Mouse (Mus musculus) kidney, postnatal 25 days (tissue): ENCODE data around the gene Pabpn1.

Experiments used
- DNase-seq, 2 experiments: peaks; one replicate each; pipeline ENCODE4 v3.0.0; 2021; ENCODE audit warnings: mixed read lengths in 2 of 2

The Pabpn1 gene

DNA sequence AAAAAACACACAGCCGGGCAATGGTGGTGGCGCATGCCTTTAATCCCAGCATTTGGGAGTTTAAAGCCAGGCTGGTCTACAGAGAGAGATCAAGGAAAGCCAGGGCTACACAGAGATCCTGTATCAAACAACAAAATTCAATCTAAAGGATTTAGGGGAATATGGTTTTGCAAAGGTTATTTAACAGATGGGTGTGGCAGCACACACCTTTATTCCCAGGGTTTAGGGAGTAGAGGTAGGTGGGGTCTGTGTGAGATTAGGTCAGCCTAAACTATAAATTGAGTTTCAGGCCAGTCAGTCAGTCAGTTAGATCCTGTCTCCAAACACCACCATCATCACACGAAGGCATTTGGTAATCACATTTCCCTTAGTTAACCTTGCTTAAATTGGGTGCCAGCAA lies at the start of gene Pabpn1:
Pabpn1 (plus strand) TSS at position 301 of the 400 bp plus-strand sequence.
- no peak for DNase-seq

DNA sequence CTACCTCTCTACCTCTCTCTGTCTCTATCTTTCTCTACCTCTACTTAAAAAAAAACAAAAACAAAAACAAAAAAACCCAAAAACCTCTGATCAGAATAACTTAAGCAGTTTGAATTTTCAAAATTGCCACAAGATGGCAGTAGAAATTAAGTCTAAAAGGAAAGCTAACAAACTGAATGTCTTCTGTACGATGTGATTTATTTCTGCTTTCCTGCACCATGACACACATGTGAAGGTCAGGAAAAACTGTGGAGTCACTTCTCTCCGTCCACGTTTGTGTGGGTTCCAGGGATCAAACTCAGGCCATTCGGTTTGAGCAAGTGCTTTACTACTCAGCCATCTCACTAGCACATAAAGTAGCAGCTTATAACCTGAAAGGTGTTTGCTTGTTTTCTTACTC lies 48.8 kb upstream of the Pabpn1 start:
- DNase-seq: peak in 1 of 2 experiments; percentile 13

GRCm38 (mm10) chr14:54855726-54856125 lies 36.6 kb upstream of the Pabpn1 start:
- no peak for DNase-seq

- DNase-seq: no peak
Measured at GRCm38 (mm10) chr14:54856703-54857102, 35.6 kb upstream of the Pabpn1 start.

GRCm38 (mm10) chr14:54857891-54858290 lies 34.4 kb upstream of the Pabpn1 start:
- no peak for DNase-seq

GRCm38 (mm10) chr14:54860511-54860910 lies 31.8 kb upstream of the Pabpn1 start:
- DNase-seq: peak; percentile 65 to 86

- peak; percentile 96 to 98 for DNase-seq
Measured at GRCm38 (mm10) chr14:54863501-54864312, 28.6 kb upstream of the Pabpn1 start.

DNA sequence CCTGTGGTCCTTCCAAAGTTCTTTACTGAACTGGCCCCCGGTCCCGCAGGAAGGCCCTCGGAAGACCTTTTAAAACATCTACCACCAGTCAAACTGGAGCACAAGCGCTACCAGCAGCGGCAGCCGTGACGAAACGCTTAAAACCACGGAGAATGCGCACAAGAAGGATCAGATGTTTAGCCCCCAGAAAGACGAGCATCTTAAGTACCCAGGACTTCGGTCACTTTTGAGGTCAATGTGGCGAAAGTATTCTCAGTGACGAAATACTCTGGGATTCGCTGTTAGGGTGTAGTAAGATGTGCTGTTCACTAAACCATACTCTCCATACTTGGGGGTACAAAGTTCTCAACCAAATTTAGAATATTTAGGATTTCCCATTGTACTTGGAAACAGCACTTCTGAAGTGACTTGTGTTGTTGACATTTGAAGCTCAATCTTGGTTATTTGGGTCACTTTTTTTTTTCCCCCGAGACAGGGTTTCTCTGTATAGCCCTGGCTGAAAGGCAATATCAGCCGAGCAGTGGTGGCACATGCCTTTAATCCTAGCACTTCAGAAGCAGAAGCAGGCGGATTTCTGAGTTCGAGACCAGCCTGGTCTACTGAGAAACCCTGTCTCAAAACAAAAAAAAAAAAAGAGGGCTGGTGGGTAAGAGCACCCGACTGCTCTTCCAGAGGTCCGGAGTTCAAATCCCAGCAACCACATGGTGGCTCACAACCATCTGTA lies 27.8 kb upstream of the Pabpn1 start:
- DNase-seq: no peak

GRCm38 (mm10) chr14:54865626-54866025 lies 26.7 kb upstream of the Pabpn1 start:
- DNase-seq: no peak

- DNase-seq: no peak
Measured at GRCm38 (mm10) chr14:54866268-54866667, 26.0 kb upstream of the Pabpn1 start.

DNA sequence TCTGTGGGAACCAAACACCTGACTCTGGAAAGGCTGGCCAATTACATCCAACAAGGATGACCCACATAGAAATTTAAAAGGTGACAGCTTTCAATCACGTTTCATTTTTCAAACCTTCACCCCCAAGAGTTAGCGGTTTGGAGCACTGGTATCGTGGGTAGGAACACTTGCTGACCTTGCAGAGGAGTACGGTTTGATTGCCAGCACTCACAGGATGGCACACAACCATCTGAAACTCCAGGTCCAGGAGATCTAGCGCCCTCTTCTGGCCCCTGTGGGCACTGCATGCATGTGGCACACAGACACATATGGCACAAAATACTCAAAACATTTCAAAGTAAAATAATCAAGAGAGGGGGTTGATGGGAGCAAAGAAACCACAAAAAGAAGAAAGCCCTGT lies 25.4 kb upstream of the Pabpn1 start:
- peak in 1 of 2 experiments; percentile 30 for DNase-seq

DNA sequence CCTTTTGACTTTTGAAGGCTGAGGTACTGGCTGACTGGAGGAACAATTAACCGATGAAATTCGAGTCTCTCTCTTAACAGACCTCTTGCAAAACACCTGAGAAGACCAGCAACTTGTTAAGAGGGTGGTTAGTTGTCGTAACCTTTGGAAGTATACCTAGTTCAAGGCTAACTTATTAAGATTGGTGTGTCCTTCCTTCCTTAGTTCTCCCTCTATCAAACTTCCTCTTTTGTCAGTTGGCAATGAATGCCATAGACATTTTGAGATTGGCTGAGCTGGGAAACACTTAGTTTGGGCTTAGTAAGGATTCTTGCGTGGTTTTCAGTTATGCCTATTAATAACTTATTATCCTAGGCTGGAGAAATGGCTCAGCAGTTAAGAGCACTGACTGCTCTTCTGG lies 24.3 kb upstream of the Pabpn1 start:
- no peak for DNase-seq

DNA sequence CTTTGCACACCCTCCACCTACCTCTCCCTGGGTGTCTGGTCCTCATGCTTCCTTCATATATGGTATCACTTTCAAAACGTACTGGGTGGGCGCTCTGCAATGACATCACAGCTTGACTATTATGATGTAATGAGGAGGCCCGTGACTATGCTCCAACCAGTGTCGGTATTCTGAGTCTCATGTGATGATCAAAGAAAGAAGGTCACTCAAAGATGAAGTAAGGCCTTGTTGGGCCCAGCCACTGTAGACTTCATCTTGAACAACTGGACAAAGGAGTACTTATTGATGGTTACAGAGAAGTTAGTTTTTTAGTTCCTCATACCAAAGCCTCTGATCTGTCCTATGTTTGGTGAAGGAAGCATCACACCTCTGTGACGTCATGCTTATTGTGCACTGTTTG lies 21.4 kb upstream of the Pabpn1 start, which contains the start of gene Homez:
Homez (minus strand) TSS at position 101 of the 400 bp plus-strand sequence.
- no peak for DNase-seq

- DNase-seq: no peak
Measured at GRCm38 (mm10) chr14:54874165-54874564, 18.1 kb upstream of the Pabpn1 start.

DNA sequence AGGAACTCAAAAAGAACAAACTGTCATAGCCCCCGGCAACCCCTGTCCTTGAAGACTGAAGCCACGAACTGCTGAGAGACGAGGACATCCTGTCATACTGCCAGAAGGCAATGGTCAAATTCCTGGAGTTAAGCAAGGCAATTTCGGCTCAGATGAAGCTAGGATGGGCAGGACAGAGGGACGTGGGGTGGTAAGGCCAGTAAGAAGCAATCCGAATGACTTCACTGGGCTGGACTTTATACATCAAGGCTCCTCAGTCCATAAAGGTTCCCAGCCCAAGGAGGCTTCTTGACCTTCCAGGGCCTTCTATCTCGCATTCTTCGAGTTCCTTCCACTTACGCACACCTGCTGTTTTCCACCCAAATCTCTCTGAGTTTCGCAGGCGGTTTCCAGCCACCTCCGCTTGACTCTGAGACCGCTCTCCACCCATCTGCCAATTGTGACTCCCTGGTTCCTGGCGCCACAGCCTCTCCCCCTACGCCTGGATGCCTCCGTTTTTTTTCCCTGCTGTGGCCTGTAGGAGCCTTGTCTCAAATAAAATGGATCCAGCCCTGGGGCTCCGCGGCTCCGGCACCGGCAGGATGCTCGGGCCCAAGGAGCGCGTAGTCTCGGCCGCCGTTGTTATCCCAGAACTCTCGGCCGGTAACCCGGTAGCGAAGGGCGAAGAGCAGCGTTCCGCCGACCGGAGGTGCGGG lies 16.3 kb upstream of the Pabpn1 start:
- peak; percentile 43 to 59 for DNase-seq

DNA sequence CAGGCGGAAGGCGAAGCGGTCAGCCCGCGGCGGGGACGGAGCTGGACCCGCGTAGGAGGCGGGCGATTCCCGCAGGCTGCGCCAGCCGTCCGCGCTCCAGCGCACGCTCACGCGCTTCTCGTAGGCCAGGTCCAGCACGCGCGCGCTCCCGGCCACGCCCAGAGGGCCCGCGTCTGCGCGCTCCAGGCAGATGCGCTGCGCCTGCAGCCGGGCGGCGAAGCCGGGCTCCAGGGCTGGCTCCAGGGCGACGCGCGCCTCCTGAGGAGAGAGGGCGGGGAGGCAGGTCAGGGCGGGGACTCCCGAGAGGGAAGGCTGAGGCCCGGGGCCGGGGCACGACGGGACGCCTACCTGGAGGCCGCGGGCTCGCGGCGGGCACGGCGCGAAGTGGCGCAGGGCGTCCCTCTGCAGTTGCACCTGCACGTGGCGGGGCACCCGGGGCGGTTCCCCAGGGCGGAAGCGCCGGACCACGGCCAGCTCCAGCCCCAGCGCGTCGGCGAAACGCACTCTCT lies 15.7 kb upstream of the Pabpn1 start:
- DNase-seq: peak; percentile 88 to 96

- DNase-seq: peak; percentile 74 to 89
Measured at GRCm38 (mm10) chr14:54877048-54877715, 15.1 kb upstream of the Pabpn1 start, which contains the start of gene Ppp1r3e. Gene Ppp1r3e, minus strand, starts transcription at chr14:54877550.

- peak; percentile 93 to 95 for DNase-seq
Measured at GRCm38 (mm10) chr14:54883154-54884021, 8.9 kb upstream of the Pabpn1 start, which contains the start of the genes Bcl2l2 and Gm20521. Gene Bcl2l2, plus strand, starts transcription at chr14:54883377. Gene Gm20521, plus strand, starts transcription at chr14:54883441.

- DNase-seq: peak in 1 of 2 experiments; percentile 56
Measured at GRCm38 (mm10) chr14:54884022-54884712, 8.1 kb upstream of the Pabpn1 start.

DNA sequence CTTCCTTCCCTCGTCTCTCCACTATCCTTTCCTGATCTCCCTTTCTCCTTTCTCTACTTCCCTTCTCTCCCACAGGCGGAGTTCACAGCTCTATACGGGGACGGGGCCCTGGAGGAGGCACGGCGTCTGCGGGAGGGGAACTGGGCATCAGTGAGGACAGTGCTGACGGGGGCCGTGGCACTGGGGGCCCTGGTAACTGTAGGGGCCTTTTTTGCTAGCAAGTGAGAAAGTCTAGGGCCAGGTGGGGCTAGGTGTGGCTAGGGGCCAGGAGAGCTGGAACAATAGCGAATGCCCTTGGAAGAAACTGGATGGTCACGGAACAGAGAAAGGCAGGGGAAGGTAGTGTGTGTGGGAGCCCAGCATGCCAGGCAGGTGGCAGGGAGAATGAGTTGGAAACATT lies 7.0 kb upstream of the Pabpn1 start:
- DNase-seq: peak in 1 of 2 experiments; percentile 28
